Mouse (Mus musculus) lung, postnatal 14 days (tissue): ENCODE results near the gene Gm37240.
A peak's percentile ranks its signal among the peaks of the same experiment; 100 is the strongest.
"Not testable (repeated sequence)": the region's sequence is repeated elsewhere in the genome, so short reads cannot be mapped to it uniquely, and the experiment has no call there.

ENCODE experiments used
- DNase-seq: peaks from one replicate; pipeline ENCODE4 v3.0.0; 2021

Gene Gm37240

GRCm38 (mm10) chr3:85887239-85887827, at the start of gene Gm37240, which contains the start of gene Glt28d2:
Gene Gm37240 (minus strand): TSS chr3:85887518.
Gene Glt28d2 (minus strand): TSS chr3:85887516.
- DNase-seq: peak; percentile 87

- no peak for DNase-seq
Measured at GRCm38 (mm10) chr3:85933586-85933985, 46.3 kb upstream of the Gm37240 start.

GRCm38 (mm10) chr3:85931859-85932258, 44.5 kb upstream of the Gm37240 start:
- no peak for DNase-seq

GRCm38 (mm10) chr3:85930671-85931255, 43.4 kb upstream of the Gm37240 start:
- DNase-seq: no peak

GRCm38 (mm10) chr3:85929711-85930110, 42.4 kb upstream of the Gm37240 start:
- DNase-seq: no peak

GRCm38 (mm10) chr3:85928140-85928611, 40.9 kb upstream of the Gm37240 start:
- no peak for DNase-seq

- no peak for DNase-seq
Measured at GRCm38 (mm10) chr3:85927296-85927695, 40.0 kb upstream of the Gm37240 start.

GRCm38 (mm10) chr3:85923954-85924945, 36.9 kb upstream of the Gm37240 start:
- peak; percentile 89 for DNase-seq

GRCm38 (mm10) chr3:85923343-85923742, 36.0 kb upstream of the Gm37240 start:
- no peak for DNase-seq

- DNase-seq: peak; percentile 52
Measured at GRCm38 (mm10) chr3:85922331-85922730, 35.0 kb upstream of the Gm37240 start.

- DNase-seq: not testable (repeated sequence)
Measured at GRCm38 (mm10) chr3:85920671-85921070, 33.4 kb upstream of the Gm37240 start.

GRCm38 (mm10) chr3:85917600-85917999, 30.3 kb upstream of the Gm37240 start:
- peak; percentile 49 for DNase-seq

GRCm38 (mm10) chr3:85914806-85915205, 27.5 kb upstream of the Gm37240 start:
- no peak for DNase-seq

GRCm38 (mm10) chr3:85907136-85907535, 19.8 kb upstream of the Gm37240 start:
- DNase-seq: no peak

GRCm38 (mm10) chr3:85904371-85904770, 17.1 kb upstream of the Gm37240 start:
- no peak for DNase-seq

GRCm38 (mm10) chr3:85895020-85895419, 7.7 kb upstream of the Gm37240 start:
- DNase-seq: no peak

GRCm38 (mm10) chr3:85891571-85891970, 4.3 kb upstream of the Gm37240 start:
- no peak for DNase-seq

GRCm38 (mm10) chr3:85888221-85888671, 928 bp upstream of the Gm37240 start:
- peak; percentile 58 for DNase-seq

GRCm38 (mm10) chr3:85886636-85887238, 581 bp downstream of the Gm37240 start:
- DNase-seq: no peak

- DNase-seq: no peak
Measured at GRCm38 (mm10) chr3:85885906-85886305, 1.4 kb downstream of the Gm37240 start.

- DNase-seq: peak; percentile 56
Measured at GRCm38 (mm10) chr3:85880687-85881086, 6.6 kb downstream of the Gm37240 start.

- DNase-seq: no peak
Measured at GRCm38 (mm10) chr3:85880068-85880467, 7.2 kb downstream of the Gm37240 start.

GRCm38 (mm10) chr3:85878911-85879310, 8.4 kb downstream of the Gm37240 start:
- DNase-seq: peak; percentile 20
